Mouse (Mus musculus): ENCODE data around the gene Ipo7.

GRCm38 (mm10) chr7:109985661-109986132 lies 32.4 kb upstream of the Ipo7 start:
- TF ChIP-seq POLR2A (IDR thresholded peaks at IDR 0.05; ENCODE audit: insufficient read depth, low read depth, low read length): no peak
- no peak for TF ChIP-seq CTCF (IDR thresholded peaks at IDR 0.05; ENCODE audit: insufficient read depth, low read depth, low read length)
